Mouse (Mus musculus) retina, embryonic 14.5 days (tissue): Measurements from ENCODE around the gene Nlrp10.

ENCODE experiments used
- DNase-seq: peaks from one replicate; pipeline ENCODE4 v3.0.0-alpha.2; 2015; ENCODE audit warnings: low spot score

The Nlrp10 gene

DNA sequence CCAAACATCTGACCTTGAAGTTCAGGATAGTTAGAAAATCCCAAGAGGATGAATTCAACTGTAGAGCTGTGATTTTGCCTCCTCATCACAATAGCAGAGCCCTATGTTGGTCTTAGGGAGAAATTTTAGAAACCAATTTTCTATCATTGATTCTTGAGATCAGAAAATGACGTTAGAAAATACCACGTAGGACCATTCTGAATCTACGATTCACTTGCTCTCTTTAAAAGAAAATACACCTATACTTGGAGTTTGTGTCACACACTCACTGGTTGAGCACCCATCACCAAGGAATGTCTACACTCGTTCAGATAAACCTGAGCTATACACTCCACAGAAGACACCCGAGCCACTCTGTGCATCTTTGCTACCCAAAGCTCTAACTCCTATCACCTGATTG is 35.7 kb downstream of the Nlrp10 start, which contains the start of gene Olfr519:
Gene Olfr519, minus strand, starts transcription at position 101 of the 400 bp plus-strand sequence.
- DNase-seq: no peak

DNA sequence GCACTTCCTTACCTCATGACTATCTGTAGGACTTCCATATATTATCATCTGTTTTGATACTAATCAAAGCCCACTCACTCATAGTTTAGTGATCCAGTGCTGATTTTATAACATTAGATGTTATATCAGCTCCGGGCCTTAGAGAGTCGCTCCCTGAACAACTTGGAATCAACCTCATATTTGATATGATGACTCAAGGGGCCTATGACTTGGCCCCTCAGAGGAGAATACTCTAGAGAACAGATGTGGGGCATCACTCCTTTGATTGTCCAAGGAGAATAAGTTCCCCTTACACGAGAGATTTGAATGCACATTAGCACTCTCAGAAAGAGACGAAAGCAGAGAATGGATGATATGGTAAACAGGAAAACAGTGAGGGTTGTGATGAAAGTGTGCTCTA is 45.1 kb downstream of the Nlrp10 start, which contains the start of gene Olfr518:
Gene Olfr518, minus strand, starts transcription at position 101 of the 400 bp plus-strand sequence.
- DNase-seq: no peak

DNA sequence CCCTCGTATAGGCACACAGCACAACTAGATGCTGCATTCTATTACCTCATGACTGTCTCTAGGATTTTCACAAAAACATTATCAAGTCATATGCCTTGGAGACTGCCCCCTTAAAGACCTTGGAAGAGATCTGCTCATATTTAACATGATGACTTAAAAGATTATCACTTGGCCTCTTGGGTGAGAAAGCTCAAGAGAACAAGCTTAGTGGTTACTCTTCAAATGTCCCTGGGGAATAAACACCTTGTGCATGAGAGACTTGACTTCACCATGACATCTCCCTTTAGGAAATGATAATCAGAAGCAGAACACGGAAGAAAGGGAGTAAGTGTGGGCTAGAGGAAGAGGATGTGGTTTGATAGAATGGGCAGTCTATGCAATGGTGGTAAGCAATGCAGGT is 57.7 kb downstream of the Nlrp10 start, which contains the start of gene Olfr517:
Gene Olfr517, minus strand, starts transcription at position 101 of the 400 bp plus-strand sequence.
- no peak for DNase-seq
